Mouse (Mus musculus): ENCODE results near the gene Hist3h2a.
"Not testable (repeated sequence)": the region's sequence is repeated elsewhere in the genome, so short reads cannot be mapped to it uniquely, and the experiment has no call there.

- TF ChIP-seq CTCF (IDR thresholded peaks at IDR 0.05; ENCODE audit: low read depth, low read length); GATA1 (IDR thresholded peaks at IDR 0.05; ENCODE audit: borderline replicate concordance, low read length); GATA2 (IDR thresholded peaks at IDR 0.05; ENCODE audit: borderline replicate concordance, low read depth, low read length): not testable (repeated sequence)
Measured at GRCm38 (mm10) chr11:58954170-58954419, 390 bp upstream of the Hist3h2a start.
